Mouse (Mus musculus) NIH3T3 (cell line): Measurements from ENCODE around the gene Cela2a.
"Not testable (repeated sequence)": the region's sequence is repeated elsewhere in the genome, so short reads cannot be mapped to it uniquely, and the experiment has no call there.

ENCODE experiments used
- DNase-seq: peaks from one replicate; pipeline ENCODE4 v3.0.0-alpha.2; 2012; ENCODE audit warnings: low read depth

Gene Cela2a

GRCm38 (mm10) chr4:141797545-141797944 is 28.4 kb downstream of the Cela2a start:
- DNase-seq, result no peak

GRCm38 (mm10) chr4:141796954-141797353 is 29.0 kb downstream of the Cela2a start:
- no peak for DNase-seq

DNA sequence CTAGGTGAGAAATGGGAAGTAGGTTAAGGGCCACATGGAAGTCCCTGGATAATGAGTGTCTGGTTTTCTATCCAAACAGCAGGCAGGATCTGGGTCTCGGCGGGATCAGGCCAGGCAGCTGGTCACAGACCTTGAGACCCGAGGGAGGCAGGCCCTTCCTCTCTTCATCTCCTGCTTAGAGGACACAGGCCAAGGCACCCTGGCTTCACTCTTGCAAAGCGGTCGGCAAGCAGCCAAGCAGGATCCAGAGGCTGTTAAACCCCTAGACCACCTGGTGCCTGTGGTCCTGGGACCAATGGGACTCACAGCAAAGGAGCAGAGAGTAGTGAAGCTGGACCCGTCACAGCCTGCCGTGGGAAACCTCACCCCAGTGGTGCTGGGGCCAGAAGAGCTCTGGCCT is 29.6 kb downstream of the Cela2a start:
- DNase-seq, result no peak

DNA sequence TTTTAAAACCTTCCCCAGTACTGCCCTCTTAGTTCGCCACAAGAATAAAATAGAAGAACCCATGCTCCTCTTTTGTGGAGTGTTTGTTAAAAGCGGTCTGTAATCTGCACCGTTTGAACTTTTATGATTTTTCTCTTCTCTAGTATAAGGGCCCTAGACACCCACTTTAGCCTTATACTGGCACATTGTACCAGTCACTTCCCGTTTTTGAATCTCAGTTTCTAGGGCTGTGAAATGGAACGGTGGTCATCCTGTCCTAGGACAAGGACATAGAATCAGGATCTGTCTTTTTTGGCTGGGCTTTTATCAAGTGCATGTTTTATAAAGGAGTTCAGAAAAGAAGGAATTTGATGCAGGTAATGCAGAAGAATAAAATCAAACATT is 31.8 kb downstream of the Cela2a start:
- DNase-seq, result no peak

DNA sequence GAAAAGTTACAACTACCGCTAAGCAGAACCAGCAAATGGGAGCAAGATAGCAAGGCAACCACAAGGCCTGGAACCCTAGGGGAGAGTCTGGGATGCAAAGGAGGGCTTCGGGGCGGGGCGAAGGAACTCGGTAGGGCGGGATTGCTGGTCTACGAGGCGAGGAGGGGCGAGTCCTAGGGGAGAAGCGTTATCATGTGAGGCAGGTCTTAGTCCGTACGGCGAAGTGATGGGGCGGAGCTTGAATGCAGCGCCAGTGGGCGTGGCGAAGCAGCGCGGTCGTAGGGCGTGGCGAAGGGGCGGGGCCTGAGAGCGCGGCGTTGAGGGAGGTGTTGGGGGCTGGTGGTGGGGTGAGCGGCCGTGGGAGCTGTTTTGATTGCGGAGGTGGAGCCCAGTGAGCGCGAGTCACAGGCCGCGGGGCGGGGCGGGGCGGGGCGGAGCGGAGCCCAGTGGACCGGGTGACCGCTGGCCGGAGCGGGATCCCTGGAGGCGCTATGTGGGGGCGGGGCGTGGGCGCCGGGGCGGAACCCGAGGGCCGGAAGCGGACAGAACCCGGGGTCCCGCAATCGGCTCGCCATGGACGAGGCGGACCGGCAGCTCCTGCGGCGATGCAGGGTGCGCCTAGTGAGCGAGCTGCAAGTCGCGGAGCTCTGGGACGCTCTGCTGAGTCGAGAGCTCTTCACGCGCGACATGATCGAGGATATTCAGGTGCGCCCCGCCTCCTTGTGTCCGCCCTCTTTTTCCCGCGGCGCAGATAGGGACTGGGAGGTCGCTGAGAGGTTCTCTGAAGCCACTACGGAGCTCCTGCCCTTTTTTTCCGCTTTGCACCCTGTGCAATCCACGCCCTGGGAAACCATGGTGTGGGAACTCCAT is 32.4 kb downstream of the Cela2a start, which contains the start of gene Casp9:
Gene Casp9, plus strand, starts transcription at position 331 of the 870 bp plus-strand sequence.
- peak; percentile 97 for DNase-seq

GRCm38 (mm10) chr4:141792554-141793281 is 33.2 kb downstream of the Cela2a start:
- DNase-seq, result no peak

DNA sequence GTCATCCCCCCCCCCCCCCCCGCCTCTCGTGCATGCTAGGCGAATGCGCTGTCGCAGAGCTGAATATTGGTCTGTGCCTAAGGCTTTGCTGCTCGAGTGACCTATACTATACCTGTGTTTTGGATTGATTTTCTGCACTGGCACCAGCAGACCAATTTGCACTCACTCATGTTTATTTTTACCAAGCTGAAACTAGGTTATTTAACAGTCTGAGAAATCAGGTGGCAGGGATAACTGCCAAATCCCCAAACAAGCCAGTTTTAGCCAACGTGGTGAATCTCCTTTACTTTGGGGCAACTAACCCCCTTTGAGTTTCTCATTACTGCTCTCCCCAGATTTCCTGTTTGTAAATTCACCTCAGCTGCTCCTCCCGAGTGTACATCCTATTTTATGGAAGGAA is 34.0 kb downstream of the Cela2a start:
- no peak for DNase-seq

- DNase-seq, result no peak
These were observed 34.5 kb downstream of the Cela2a start for GRCm38 (mm10) chr4:141791486-141791885.

DNA sequence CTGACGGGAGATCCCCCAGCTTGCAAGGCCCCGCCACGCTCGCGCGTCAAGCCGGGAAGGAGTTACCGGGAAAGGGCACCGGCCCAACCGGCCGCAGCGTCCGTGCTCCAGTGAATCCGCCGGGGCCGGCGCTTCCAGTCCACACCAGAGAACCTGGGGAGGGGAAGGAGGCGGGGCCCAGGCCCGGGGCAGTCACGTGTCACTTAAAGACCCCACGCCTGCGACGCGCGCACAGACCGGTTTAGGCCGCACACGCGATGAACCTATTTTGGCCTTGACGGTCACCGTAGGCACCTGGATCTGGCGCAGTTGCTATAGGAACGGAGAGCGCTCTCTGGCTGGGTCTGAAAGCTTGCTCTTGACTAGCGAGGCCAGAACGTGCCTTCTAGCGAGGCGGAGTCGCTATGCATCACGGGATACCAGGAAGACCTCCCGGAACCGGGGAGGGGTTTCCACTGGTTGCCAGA is 35.4 kb downstream of the Cela2a start, which contains the start of gene Dnajc16:
Gene Dnajc16, minus strand, starts transcription at position 408 of the 467 bp plus-strand sequence.
- peak; percentile 97 for DNase-seq

DNA sequence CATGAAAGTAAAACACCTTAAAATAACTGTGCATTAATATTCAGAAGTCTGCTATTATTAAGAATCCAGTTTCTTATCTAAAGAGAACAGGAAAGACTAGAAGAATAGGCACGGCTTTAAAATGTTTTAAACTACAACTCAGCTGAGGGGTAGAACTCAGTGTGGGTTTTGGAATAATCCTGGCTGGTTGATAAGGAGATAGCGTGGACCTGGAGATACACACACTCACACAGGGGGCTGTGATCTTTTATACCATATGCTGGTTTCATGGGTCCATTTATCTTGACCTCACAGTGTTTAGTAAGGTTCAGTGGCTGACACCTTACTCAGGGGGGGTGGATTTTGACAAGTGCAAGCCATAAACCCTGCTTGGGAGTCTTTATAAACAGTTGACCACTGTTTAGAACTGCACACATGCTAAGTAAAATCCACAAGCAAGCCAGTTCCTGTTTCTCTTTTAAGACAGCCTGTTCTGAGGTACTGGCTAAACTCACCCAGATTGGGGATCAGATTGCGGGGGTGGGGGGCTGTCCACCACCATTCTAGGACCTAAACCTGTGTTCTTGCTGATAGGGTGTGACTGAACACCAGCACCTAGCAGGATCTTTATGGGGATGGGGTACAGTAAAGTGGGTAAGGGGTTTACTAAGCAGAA is 36.3 kb downstream of the Cela2a start:
- DNase-seq, result no peak

GRCm38 (mm10) chr4:141787462-141787861 is 38.5 kb downstream of the Cela2a start:
- no peak for DNase-seq

- DNase-seq, result peak; percentile 68
These were observed 38.9 kb downstream of the Cela2a start for GRCm38 (mm10) chr4:141787046-141787445.

GRCm38 (mm10) chr4:141786141-141786540 is 39.8 kb downstream of the Cela2a start:
- DNase-seq, result no peak

DNA sequence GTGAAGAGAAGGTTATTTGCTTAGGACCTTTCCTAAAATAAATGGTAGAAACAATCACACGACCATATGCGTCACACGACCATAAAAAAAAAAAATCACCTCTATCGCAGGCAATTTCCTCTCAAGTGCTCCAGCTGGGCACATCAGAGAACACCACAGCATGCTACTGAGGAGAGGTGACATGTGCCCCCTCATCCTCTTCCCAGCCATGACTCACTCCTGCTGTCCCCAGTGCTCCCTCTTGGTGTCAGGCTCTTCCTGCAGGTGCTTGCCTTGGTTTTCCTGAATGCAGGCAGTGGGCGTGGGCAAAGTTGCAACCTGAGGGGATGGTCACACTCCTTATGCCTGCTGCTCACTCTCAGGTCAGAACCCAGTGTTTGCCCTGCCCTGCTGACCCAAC is 41.1 kb downstream of the Cela2a start:
- DNase-seq, result no peak

- DNase-seq, result no peak
These were observed 44.6 kb downstream of the Cela2a start for GRCm38 (mm10) chr4:141781201-141781985.

DNA sequence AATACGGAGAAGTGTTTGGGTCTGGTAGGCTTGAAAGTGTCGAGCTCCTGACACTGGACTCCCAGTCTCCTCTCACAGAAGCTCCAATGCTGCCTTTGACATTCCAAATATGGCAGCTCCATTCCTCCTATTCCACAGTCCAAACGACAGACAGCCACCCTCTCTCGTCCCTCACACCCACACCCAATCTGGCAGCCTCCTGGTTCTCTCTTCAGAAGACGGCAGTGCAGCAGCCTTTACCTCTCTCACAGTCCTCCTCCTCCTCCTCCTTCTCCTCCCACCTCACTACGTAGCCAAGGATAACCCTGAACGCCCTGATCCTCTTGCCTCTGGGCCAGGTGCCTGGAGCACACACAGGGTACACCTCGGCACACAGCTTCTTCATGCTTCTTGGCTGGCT is 46.1 kb downstream of the Cela2a start:
- no peak for DNase-seq

DNA sequence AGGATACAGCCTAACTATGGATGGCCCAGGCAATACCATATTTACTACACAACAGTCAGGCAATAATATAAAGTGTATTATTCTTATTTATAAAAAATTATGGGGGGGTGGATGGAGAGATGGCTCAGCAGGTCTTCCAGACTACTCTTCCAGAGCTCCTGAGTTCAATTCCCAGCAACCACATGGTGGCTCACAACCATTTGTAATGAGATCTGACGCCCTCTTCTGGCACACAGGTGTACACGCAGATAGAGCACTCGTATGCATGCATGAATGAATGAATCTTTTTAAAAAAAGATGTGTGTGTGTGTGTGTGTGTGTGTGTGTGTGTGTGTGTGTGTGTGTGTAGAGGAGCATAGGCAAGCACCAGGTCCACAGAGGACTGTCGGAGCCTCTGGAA is 52.9 kb downstream of the Cela2a start:
- DNase-seq, result not testable (repeated sequence)

- no peak for DNase-seq
These were observed 54.1 kb downstream of the Cela2a start for GRCm38 (mm10) chr4:141771823-141772222.

- no peak for DNase-seq
These were observed 56.3 kb downstream of the Cela2a start for GRCm38 (mm10) chr4:141769501-141770160.

DNA sequence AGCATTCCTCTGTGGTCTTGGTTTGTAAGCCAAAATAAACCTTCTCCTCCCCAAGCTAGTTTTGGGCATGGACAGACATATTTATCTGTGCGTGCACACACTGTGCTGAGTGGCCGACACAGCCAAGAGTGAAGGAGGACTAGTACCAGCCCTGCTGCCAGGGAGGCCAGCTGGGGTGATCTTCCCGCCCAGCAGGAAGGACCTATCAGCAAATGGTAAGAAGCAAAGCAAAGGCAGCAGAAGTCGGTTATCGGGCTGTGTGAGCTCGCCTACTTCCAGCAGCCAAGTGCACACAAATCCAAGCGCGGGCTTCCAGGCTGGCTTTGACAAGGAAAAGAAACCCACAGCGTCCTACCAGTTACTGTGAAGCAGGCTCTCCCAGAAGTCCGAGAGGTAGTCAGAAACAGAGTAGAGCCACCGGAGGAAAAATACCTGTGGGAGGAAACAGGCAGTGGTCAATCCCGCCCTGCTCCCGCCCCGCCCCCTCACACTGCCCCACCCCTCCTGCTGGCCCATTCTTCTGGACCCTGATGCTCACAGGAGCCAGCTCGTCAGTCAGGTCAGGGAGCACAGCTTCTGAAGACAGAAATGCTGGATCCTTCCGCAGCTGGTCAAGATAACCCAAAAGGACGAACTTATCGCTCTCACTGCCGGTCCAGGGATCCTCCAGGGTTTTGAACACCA is 58.5 kb downstream of the Cela2a start:
- DNase-seq, result peak; percentile 60
